Mouse (Mus musculus) testis, adult 2 months (tissue): Measurements from ENCODE around the gene Iqsec3.
A peak's percentile ranks its signal among the peaks of the same experiment; 100 is the strongest.
"Not testable (repeated sequence)": the region's sequence is repeated elsewhere in the genome, so short reads cannot be mapped to it uniquely, and the experiment has no call there.

Source experiments
- CTCF ChIP-seq: fragments of 200-500 bp; IDR thresholded peaks from 2 replicates; pipeline ENCODE4 v1.5.1; 2012; ENCODE audit warnings: low read depth, mild to moderate bottlenecking, inconsistent platforms, low read length, moderate library complexity; ENCODE audit not compliant: control insufficient read depth, insufficient read depth, insufficient replicate concordance
- POLR2A ChIP-seq: fragments of 200-500 bp; IDR thresholded peaks from 2 replicates; pipeline ENCODE4 v1.6.1; 2012; ENCODE audit warnings: low read depth, mild to moderate bottlenecking, inconsistent platforms, low read length, moderate library complexity; ENCODE audit not compliant: control insufficient read depth

- peak; percentile 31; the same call in 1 of the 2 replicates for TF ChIP-seq CTCF
- not testable (repeated sequence) for TF ChIP-seq POLR2A
These were observed 106.9 kb downstream of the Iqsec3 start for GRCm38 (mm10) chr6:121366537-121366936.
